Mouse (Mus musculus) activated CD4-positive, CD25-positive, alpha-beta regulatory T cell, adult 4 months (primary cell): Measurements from ENCODE around the gene Nav2. TPM values are rescaled to one million over a fixed set of nuclear protein-coding genes. Genes with fewer than 3 reads are reported as not detected.

ENCODE experiments used
- ATAC-seq: one replicate; pipeline ENCODE4 v1.8.0; 2017
- polyA plus RNA-seq, 2 experiments: library from polyadenylated mRNA; unstranded; fragments of 100-300 nt; shearing (Covaris generic); gene quantifications; one replicate each; pipeline ENCODE4 v1.2.1; 2017

Gene Nav2
- polyA plus RNA-seq, 2 experiments from 2014 or later: 14.2 to 16.6 TPM

- no peak for ATAC-seq
These were observed 674.0 kb downstream of the Nav2 start for GRCm38 (mm10) chr7:49582551-49582950.

DNA sequence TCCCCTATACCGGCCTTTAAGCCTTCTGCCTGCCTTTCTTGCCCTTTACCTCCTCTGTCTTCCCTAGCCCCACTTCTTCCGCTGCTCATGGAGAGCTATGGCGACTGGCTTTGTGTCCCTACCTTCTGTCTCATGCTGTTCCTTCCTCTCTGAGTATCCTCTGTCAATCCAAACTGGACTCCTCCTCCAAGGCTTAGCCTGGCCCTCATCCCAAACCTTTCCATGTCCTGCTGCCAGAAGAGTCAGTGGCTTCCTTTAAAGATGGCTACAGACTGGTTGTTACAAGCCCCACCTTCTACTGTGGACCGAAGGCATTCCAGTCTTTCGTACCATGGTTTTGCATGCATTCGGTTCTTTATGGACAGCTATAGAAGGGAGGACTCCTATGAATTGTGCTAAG, 674.7 kb downstream of the Nav2 start:
- ATAC-seq: no peak

GRCm38 (mm10) chr7:49586530-49587120, 678.1 kb downstream of the Nav2 start:
- ATAC-seq: no peak

- no peak for ATAC-seq
These were observed 681.1 kb downstream of the Nav2 start for GRCm38 (mm10) chr7:49589635-49590034.

- ATAC-seq: no peak
These were observed 689.3 kb downstream of the Nav2 start for GRCm38 (mm10) chr7:49597776-49598175.

DNA sequence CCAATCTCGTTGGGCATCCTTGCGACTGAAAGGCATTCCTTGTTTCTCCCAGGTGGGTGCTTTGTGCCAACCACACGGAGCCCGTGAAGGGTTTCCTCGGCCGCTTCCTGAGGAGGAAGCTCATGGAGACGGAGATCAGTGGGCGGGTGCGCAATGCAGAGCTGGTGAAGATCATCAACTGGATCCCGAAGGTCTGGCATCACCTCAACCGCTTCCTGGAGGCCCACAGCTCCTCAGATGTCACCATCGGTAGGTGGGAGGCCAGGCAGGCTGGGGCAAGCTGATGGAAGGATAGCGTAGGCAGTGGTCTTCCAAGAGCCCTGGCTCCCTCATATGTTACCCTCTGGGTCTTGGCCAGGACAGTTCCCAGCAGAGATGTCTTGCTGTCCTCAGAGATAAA, 689.7 kb downstream of the Nav2 start:
- no peak for ATAC-seq

GRCm38 (mm10) chr7:49599950-49600349, 691.4 kb downstream of the Nav2 start:
- no peak for ATAC-seq

GRCm38 (mm10) chr7:49601191-49601975, 692.9 kb downstream of the Nav2 start:
- ATAC-seq: peak; percentile 88

- no peak for ATAC-seq
These were observed 695.7 kb downstream of the Nav2 start for GRCm38 (mm10) chr7:49604244-49604643.

- no peak for ATAC-seq
These were observed 696.7 kb downstream of the Nav2 start for GRCm38 (mm10) chr7:49604965-49605795.

DNA sequence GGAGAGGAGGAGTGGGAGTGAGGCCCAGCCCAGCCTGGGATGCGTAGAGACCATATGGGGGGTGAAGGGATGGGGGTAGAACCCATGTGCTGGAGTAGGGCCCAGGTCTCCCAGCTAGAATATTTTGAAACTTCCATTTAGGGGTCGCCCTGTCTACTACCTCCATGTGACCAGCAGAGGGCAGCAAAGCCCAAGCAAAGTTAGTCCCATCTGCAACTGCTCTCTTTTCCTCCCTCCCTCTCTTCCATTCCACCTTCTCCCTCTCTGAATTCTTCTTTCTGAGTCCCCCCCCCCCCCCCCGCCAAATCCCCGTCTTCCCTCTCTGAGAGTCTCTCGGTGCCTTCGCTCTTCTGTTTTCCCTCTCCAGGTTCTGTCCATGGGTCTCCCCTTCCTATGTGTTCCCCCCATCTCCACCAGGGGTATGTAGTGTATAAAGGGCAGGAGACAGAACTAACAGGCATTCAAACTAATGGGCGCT, 707.8 kb downstream of the Nav2 start:
- peak; percentile 84 for ATAC-seq

DNA sequence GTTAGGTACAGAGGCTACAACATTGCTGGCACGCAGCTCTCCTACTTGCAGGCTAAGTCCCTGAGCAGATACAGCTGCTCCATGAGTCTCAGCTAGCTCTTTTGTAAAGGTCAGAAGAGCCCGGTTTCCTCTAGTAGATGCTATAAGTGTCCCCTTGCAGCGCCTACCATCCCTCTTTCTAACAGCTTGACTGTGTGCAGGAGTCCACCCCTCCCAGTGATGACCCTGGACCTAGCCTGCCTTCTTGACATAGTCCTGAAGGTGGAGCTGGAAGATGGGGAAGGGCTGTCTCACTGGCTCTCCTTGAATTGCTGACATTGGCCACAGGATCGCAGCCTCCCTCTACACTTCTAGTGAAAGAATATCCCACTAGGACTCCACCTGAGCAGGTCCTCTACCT, 708.6 kb downstream of the Nav2 start:
- no peak for ATAC-seq

- ATAC-seq: no peak
These were observed 711.6 kb downstream of the Nav2 start for GRCm38 (mm10) chr7:49620160-49620559.

DNA sequence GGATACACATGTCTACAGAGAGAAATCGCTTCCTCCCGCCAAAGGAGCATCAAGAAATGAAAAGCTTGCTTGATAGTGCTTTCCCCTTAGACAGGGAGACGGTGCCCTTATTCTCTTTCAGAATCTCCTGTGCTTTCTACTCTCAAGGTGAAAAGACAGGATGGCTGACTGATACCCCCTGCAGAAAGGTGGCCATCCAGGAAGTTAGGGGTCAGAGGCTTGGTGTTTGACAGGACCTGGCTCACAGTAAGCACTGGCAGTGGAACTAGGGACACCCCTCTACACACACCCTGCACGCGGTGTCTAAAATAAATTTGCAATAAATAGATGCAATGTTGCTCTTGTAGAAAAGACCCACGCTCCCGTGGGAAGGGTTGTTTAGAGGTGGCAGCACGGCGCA, 723.4 kb downstream of the Nav2 start:
- ATAC-seq: no peak

- no peak for ATAC-seq
These were observed 723.9 kb downstream of the Nav2 start for GRCm38 (mm10) chr7:49632391-49632790.

DNA sequence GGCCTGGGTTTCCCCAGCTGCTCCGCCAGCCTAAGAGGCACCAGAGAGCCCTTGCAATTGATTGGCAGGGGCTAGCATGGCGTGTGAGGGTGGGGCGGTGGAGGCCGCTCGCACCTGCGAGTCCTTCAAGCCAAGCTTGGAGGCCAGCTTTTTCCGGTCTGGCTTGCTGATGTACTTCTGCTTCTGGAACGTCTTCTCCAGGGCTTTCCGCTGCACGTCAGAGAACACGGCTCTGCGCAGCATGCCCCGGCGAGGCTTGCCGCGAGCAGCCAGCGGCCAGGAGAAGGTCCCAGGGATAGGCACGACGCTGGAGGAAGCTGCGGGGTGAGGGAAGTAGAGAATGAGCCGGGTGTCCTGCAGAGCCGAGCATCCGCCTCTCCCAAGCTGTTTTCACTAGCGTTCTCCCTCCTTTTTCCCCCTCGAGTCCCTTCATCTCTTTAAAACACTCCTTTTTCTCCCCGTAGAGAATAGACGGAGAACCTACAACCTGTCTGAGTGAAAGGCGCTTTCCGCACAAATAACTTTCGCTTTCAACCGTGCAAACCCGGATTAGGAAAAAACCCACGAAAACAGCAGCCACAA, 725.0 kb downstream of the Nav2 start:
- ATAC-seq: peak; percentile 64

GRCm38 (mm10) chr7:49634291-49635073, 726.0 kb downstream of the Nav2 start:
- ATAC-seq: no peak

DNA sequence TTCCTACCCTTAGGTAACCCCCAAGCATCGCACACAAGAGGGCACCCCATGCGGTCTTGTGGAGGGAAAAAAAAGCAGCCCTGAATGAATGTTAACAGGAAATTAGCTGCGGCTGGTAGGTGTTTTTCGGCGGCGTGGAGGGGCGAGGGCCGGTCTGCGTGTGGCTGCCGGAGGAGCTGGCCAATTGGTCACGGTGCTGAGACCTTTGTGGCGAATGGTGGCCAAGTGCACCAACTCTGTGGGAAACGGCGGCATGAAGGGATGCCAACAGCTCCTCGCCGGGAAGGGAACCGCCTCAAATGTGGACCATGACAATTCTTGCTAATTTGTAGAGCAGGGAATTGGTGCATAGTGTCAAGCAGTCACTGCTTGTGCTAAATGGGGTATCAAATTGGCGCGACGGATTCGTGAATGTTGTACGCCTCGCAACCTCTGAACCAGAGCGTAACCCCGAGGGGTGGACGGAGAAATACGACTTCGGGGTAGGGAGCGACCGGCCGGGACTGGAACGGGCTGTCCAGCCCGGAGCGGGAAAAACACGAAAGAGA, 726.6 kb downstream of the Nav2 start:
- ATAC-seq: no peak

DNA sequence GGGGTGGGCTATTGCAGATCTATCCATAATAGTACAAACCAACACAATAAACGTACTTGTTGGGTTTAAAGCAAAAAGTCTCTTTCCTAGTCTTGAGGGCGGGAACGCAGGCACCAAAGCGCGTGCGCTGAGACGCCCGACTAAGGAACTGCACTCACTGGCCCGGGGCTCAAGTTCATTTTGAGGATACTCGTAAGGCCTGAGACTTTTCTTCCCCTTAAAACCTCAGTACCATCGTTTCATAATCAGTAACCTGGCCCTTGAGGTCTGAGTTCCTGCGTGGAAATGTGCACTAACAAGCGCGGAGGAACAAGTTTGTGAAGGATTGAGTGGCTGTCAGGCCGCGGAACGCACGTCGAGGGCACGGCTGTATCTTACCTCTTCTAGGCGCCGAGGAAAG, 727.5 kb downstream of the Nav2 start:
- no peak for ATAC-seq

DNA sequence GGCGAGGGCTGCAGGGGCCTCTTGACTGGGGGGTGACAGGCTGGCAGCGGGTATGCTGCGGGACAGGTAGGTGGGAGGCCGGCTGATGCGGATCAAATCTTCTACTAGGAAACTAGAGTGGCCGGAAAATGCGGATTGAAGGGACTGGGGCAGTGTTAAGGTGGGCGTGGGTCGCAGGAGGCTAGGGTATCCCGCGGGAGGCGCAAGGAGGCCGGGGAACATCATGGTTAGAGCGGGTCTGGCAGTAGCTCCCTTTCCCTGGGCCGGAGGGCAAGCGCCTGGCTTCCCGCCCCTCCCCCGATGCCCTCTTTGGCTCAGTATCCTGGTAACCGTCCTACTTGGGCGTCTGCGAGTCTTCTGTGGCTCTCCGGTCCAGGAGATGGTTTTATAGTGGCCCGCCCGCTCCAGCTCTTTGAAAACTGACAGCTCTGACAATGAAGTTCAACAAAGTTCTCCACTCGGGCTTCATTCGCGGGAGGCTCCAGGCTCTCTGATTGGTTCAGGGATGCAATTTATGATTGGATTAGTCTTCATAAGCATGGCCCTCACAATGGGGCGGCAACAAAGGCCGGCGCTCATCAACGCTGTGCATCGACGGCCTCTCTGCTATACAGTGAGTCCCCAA, 728.1 kb downstream of the Nav2 start, which contains the start of gene Dbx1:
Gene Dbx1, minus strand, starts transcription at position 359 of the 625 bp plus-strand sequence.
- no peak for ATAC-seq

DNA sequence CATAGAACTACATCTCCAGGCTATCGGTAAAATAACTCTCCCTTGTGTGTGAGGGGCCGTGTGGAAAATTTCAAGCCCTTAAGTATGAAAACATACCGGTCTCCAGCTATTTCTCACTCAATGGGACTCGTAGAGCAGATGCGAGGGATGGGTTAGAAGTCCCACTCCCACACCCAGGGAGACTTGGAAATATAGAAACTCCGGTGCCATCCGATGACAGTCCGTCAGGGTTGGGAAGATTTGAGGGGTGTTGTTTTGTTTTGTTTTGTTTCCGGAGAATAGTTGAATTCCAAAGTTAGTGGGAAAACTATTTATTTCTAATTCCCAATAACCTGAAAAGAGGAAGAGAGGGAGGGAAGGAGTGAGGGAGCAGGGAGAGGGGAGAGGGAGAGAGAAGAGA, 728.8 kb downstream of the Nav2 start:
- no peak for ATAC-seq
